Mouse (Mus musculus) intestine, postnatal 0 days (tissue): Measurements from ENCODE around the gene Pax6. TPM values are rescaled to one million over a fixed set of nuclear protein-coding genes. Genes with fewer than 3 reads are reported as not detected.

Source experiments
- ATAC-seq: fragments of 200-750 bp; cut with Nextera tagmentation; 2 replicates; pipeline ENCODE4 v1.8.0; 2017; ENCODE audit warnings: mild to moderate bottlenecking, moderate TSS enrichment, moderate library complexity
- H3K27ac ChIP-seq: fragments of 300-500 bp; sonication (generic); 2 replicates; pipeline ENCODE4 v1.5.1; 2014; ENCODE audit warnings: mild to moderate bottlenecking, low read depth, low read length, moderate library complexity
- H3K27me3 ChIP-seq: fragments of 300-500 bp; sonication (generic); replicated peaks from 2 replicates; pipeline ENCODE4 v1.6.1; 2014; ENCODE audit warnings: low read length, mixed read lengths; ENCODE audit not compliant: control insufficient read depth, insufficient read depth
- H3K36me3 ChIP-seq: fragments of 300-500 bp; sonication (generic); 2 replicates; pipeline ENCODE4 v1.6.1; 2014; ENCODE audit warnings: mild to moderate bottlenecking, moderate library complexity; ENCODE audit not compliant: control insufficient read depth, insufficient read depth
- H3K4me1 ChIP-seq: fragments of 300-500 bp; sonication (generic); replicated peaks from 2 replicates; pipeline ENCODE4 v1.6.1; 2014; ENCODE audit warnings: antibody characterized with exemption, low read length, mixed read lengths; ENCODE audit not compliant: control insufficient read depth, insufficient read depth
- H3K4me2 ChIP-seq: fragments of 300-500 bp; sonication (generic); replicated peaks from 2 replicates; pipeline ENCODE4 v1.6.1; 2014; ENCODE audit warnings: low read depth, mild to moderate bottlenecking, moderate library complexity
- H3K4me3 ChIP-seq: fragments of 300-500 bp; sonication (generic); 2 replicates; pipeline ENCODE4 v1.5.1; 2014; ENCODE audit warnings: low read depth, low read length
- H3K9ac ChIP-seq: fragments of 300-500 bp; sonication (generic); 2 replicates; pipeline ENCODE4 v1.6.1; 2014; ENCODE audit warnings: mild to moderate bottlenecking, low read depth, low read length
- H3K9me3 ChIP-seq: fragments of 300-500 bp; sonication (generic); 2 replicates; pipeline ENCODE4 v1.6.1; 2016; ENCODE audit warnings: mixed run types; ENCODE audit not compliant: control insufficient read depth
- CTCF ChIP-seq: sonication (generic); IDR thresholded peaks from 2 replicates; pipeline ENCODE4 v1.5.1; 2016; ENCODE audit warnings: low read depth, mild to moderate bottlenecking, control low read depth, antibody characterized with exemption, moderate library complexity
- WGBS: fragments of 180-500 bp; shearing (Covaris S2); extraction: QIAGEN DNeasy Blood & Tissue Kit; methylation state at CpG from one replicate; pipeline ENCODE4 v1.1.7; 2014; 5-methylcytosine and 5-hydroxymethylcytosine counted together
- polyA plus RNA-seq: library from polyadenylated mRNA; unstranded; fragments of >200 nt; fragmentation: Nextera tagmentation; extraction: Ambion mirVana; gene quantifications from 2 replicates; pipeline ENCODE4 v1.2.1, GENCODE M21; 2015

Gene Pax6
- polyA plus RNA-seq, 1 experiment from 2014 or later = 0.43 TPM

- Histone ChIP-seq H3K27me3 (peaks cover 97% of the 10 kb centered on the region), H3K4me1 (no peaks in the 10 kb centered on the region), H3K9me3 (no peaks in the 10 kb centered on the region), H3K4me3 (peak overlapping the region; percentile 29), H3K9ac (no peak overlapping the region), H3K4me2 (peak overlapping the region; percentile 58), H3K36me3 (no peaks in the 10 kb centered on the region), H3K27ac (no peak overlapping the region)
- ATAC-seq = no peak
- no peak for TF ChIP-seq CTCF
- under 1% methylated on average over 76 of the region's 77 CpGs for WGBS
Measured at GRCm38 (mm10) chr2:105676080-105676908, 7.6 kb downstream of the Pax6 start.

- Histone ChIP-seq H3K27me3 (peaks cover 97% of the 10 kb centered on the region), H3K9me3 (no peaks in the 10 kb centered on the region)
- 1% methylated on average over 11 of the region's 11 CpGs for WGBS
Measured at GRCm38 (mm10) chr2:105676909-105677433, 8.3 kb downstream of the Pax6 start.

GRCm38 (mm10) chr2:105677434-105678105 is 8.9 kb downstream of the Pax6 start:
- ATAC-seq = no peak
- WGBS = 2% methylated on average over 11 of the region's 11 CpGs
- TF ChIP-seq CTCF = no peak

More at GRCm38 (mm10) chr2:105676909-105677433, 8.3 kb downstream of the Pax6 start:
- Histone ChIP-seq H3K4me2 (no peak overlapping the region), H3K9ac (no peak overlapping the region), H3K4me1 (no peaks in the 10 kb centered on the region), H3K27ac (no peak overlapping the region), H3K36me3 (no peaks in the 10 kb centered on the region), H3K4me3 (0 out of 2 replicates have a peak overlapping the region, but pooled peaks have one; percentile 11)
- ATAC-seq = no peak
- TF ChIP-seq CTCF = no peak

GRCm38 (mm10) chr2:105678306-105678705 is 9.6 kb downstream of the Pax6 start:
- Histone ChIP-seq H3K9me3 (no peaks in the 10 kb centered on the region), H3K4me3 (no peak overlapping the region), H3K36me3 (no peaks in the 10 kb centered on the region), H3K27ac (no peak overlapping the region), H3K4me2 (no peak overlapping the region), H3K9ac (no peak overlapping the region), H3K27me3 (peaks cover 97% of the 10 kb centered on the region), H3K4me1 (no peaks in the 10 kb centered on the region)
- ATAC-seq = no peak
- 11% methylated on average over 4 of the region's 4 CpGs for WGBS
- TF ChIP-seq CTCF = no peak

More at GRCm38 (mm10) chr2:105677434-105678105, 8.9 kb downstream of the Pax6 start:
- Histone ChIP-seq H3K9me3 (no peaks in the 10 kb centered on the region), H3K4me2 (no peak overlapping the region), H3K4me1 (no peaks in the 10 kb centered on the region), H3K36me3 (no peaks in the 10 kb centered on the region), H3K27ac (no peak overlapping the region), H3K9ac (no peak overlapping the region), H3K27me3 (peaks cover 97% of the 10 kb centered on the region), H3K4me3 (0 out of 2 replicates have a peak overlapping the region, but pooled peaks have one; percentile 11)

- no peak overlapping the region for H3K27ac ChIP-seq
- WGBS = 2% methylated on average over 7 of the region's 7 CpGs
- no peak for ATAC-seq
- H3K9ac ChIP-seq = no peak overlapping the region
- H3K9me3 ChIP-seq = no peaks in the 10 kb centered on the region
- no peaks in the 10 kb centered on the region for H3K4me1 ChIP-seq
- H3K36me3 ChIP-seq = no peaks in the 10 kb centered on the region
- no peak for TF ChIP-seq CTCF
- peaks cover 95% of the 10 kb centered on the region for H3K27me3 ChIP-seq
- no peak overlapping the region for H3K4me3 ChIP-seq
- no peak overlapping the region for H3K4me2 ChIP-seq
Measured at GRCm38 (mm10) chr2:105678880-105679321, 10.2 kb downstream of the Pax6 start.

- Histone ChIP-seq H3K4me2 (no peak overlapping the region), H3K27me3 (peaks cover 95% of the 10 kb centered on the region), H3K9ac (no peak overlapping the region), H3K27ac (no peak overlapping the region), H3K36me3 (no peaks in the 10 kb centered on the region), H3K4me1 (no peaks in the 10 kb centered on the region), H3K4me3 (no peak overlapping the region), H3K9me3 (no peaks in the 10 kb centered on the region)
- ATAC-seq = no peak
- WGBS = 5% methylated on average over 2 of the region's 2 CpGs
- TF ChIP-seq CTCF = no peak
Measured at GRCm38 (mm10) chr2:105679331-105679730, 10.6 kb downstream of the Pax6 start.
